Mouse (Mus musculus) layer of hippocampus, adult 2 months (tissue): ENCODE measurements around the gene Mmp14. TPM values are rescaled to one million over a fixed set of nuclear protein-coding genes. Genes with fewer than 3 reads are reported as not detected.

Experiments
- DNase-seq, 2 experiments: peaks; one replicate each; pipeline ENCODE4 v3.0.0; 2022; ENCODE audit warnings: low spot score in 2 of 2
- H3K27ac ChIP-seq: fragments of 200-600 bp; 2 replicates; pipeline ENCODE4 v1.8.1; 2022
- H3K4me3 ChIP-seq: fragments of 200-600 bp; 2 replicates; pipeline ENCODE4 v1.8.1; 2022; ENCODE audit warnings: mild to moderate bottlenecking
- CTCF ChIP-seq: fragments of 200-600 bp; conservative IDR thresholded peaks from 2 replicates; pipeline ENCODE4 v1.8.1; 2022; ENCODE audit warnings: antibody characterized with exemption, mild to moderate bottlenecking, moderate library complexity
- total RNA-seq, 2 experiments: library from RNA; stranded (reverse); gene quantifications; 2 replicates each; pipeline ENCODE4 v1.2.3; 2021

Mmp14 gene
- total RNA-seq, 2 experiments from 2014 or later: 16.1 to 18.4 TPM

GRCm38 (mm10) chr14:54417623-54418081, 13.8 kb upstream of the Mmp14 start, which contains the start of gene Slc7a7:
Slc7a7 (minus strand) TSS chr14:54417780.
- Histone ChIP-seq H3K4me3 (no peak within 1 kb of the TSS), H3K27ac (no peak within 1 kb of the TSS)
- peak; percentile 38 for TF ChIP-seq CTCF
- DNase-seq: no peak

GRCm38 (mm10) chr14:54421014-54421413, 10.4 kb upstream of the Mmp14 start:
- no peak for TF ChIP-seq CTCF
- Histone ChIP-seq H3K4me3 (no peak overlapping the region), H3K27ac (no peak overlapping the region)
- DNase-seq: no peak

- Histone ChIP-seq H3K27ac (no peak overlapping the region), H3K4me3 (no peak overlapping the region)
- DNase-seq: no peak
- TF ChIP-seq CTCF: peak; percentile 79
Observed at GRCm38 (mm10) chr14:54423406-54423805, 8.0 kb upstream of the Mmp14 start.

GRCm38 (mm10) chr14:54424634-54425033, 6.8 kb upstream of the Mmp14 start:
- Histone ChIP-seq H3K27ac (no peak overlapping the region), H3K4me3 (no peak overlapping the region)
- DNase-seq: no peak
- TF ChIP-seq CTCF: no peak

- Histone ChIP-seq H3K27ac (no peak overlapping the region), H3K4me3 (no peak overlapping the region)
- no peak for DNase-seq
- no peak for TF ChIP-seq CTCF
Observed at GRCm38 (mm10) chr14:54425540-54425939, 5.9 kb upstream of the Mmp14 start.

GRCm38 (mm10) chr14:54426003-54426688, 5.3 kb upstream of the Mmp14 start:
- DNase-seq: no peak
- H3K27ac ChIP-seq: peak overlapping the region; percentile 87
- peak overlapping the region; percentile 91 for H3K4me3 ChIP-seq
- no peak for TF ChIP-seq CTCF

GRCm38 (mm10) chr14:54426689-54427398, 4.6 kb upstream of the Mmp14 start, which contains the start of gene Mrpl52:
Mrpl52 (plus strand) TSS chr14:54426909.
- peak; percentile 90 to 93 for DNase-seq
- Histone ChIP-seq H3K27ac (peak within 1 kb of the TSS; percentile 87), H3K4me3 (peak within 1 kb of the TSS; percentile 91)
- TF ChIP-seq CTCF: no peak

GRCm38 (mm10) chr14:54427696-54428095, 3.7 kb upstream of the Mmp14 start:
- H3K27ac ChIP-seq: no peak overlapping the region
- no peak overlapping the region; the same call in 1 of the 2 replicates for H3K4me3 ChIP-seq
- no peak for TF ChIP-seq CTCF
- no peak for DNase-seq

- no peak overlapping the region for H3K27ac ChIP-seq
- DNase-seq: no peak
- TF ChIP-seq CTCF: no peak
- no peak overlapping the region for H3K4me3 ChIP-seq
Observed at GRCm38 (mm10) chr14:54428421-54428820, 3.0 kb upstream of the Mmp14 start.

- no peak for TF ChIP-seq CTCF
- no peak for DNase-seq
- Histone ChIP-seq H3K27ac (no peak overlapping the region), H3K4me3 (no peak overlapping the region)
Observed at GRCm38 (mm10) chr14:54429332-54430093, 1.9 kb upstream of the Mmp14 start.

- H3K27ac ChIP-seq: peak overlapping the region; percentile 70
- no peak for TF ChIP-seq CTCF
- peak overlapping the region; percentile 57 for H3K4me3 ChIP-seq
- no peak for DNase-seq
Observed at GRCm38 (mm10) chr14:54430406-54431145, 836 bp upstream of the Mmp14 start.

GRCm38 (mm10) chr14:54432078-54432836, 845 bp downstream of the Mmp14 start:
- peak; percentile 13 for TF ChIP-seq CTCF
- Histone ChIP-seq H3K27ac (peak overlapping the region; percentile 82), H3K4me3 (peak overlapping the region; percentile 57)
- DNase-seq: no peak
